Mouse (Mus musculus): ENCODE data around the gene Hspa1a. TPM values are rescaled to one million over a fixed set of nuclear protein-coding genes. Genes with fewer than 3 reads are reported as not detected.
"Not testable (repeated sequence)": the region's sequence is repeated elsewhere in the genome, so short reads cannot be mapped to it uniquely, and the experiment has no call there.

The Hspa1a gene
- polyA plus RNA-seq, 1 experiment from 2014 or later: 4.9 TPM

- H3K4me2 ChIP-seq (replicated peaks; ENCODE audit: low read depth, low read length): no peak overlapping the region
- H3K27ac ChIP-seq (ENCODE audit: low read length): no peak overlapping the region
- H3K27me3 ChIP-seq (ENCODE audit: control insufficient read depth, insufficient read depth, low read length): no peaks in the 10 kb centered on the region
- no peaks in the 10 kb centered on the region for H3K36me3 ChIP-seq (ENCODE audit: control insufficient read depth, insufficient read depth, low read length)
- 92% methylated on average over 4 of the region's 4 CpGs for WGBS
- no peaks in the 10 kb centered on the region for H3K9me3 ChIP-seq (ENCODE audit: control insufficient read depth, low read depth, low read length)
- peaks cover 10% of the 10 kb centered on the region; the same call in 1 of the 2 replicates for H3K4me1 ChIP-seq (ENCODE audit: control insufficient read depth, insufficient read depth, low read length)
- H3K9ac ChIP-seq (replicated peaks; ENCODE audit: low read depth, low read length): no peak overlapping the region
- H3K4me3 ChIP-seq (ENCODE audit: low read depth, low read length): no peak overlapping the region
- no peak for ATAC-seq (ENCODE audit: insufficient number of reproducible peaks, insufficient read depth, low FRiP score, low read depth)
Observed at GRCm38 (mm10) chr17:34979631-34980030, 7.7 kb upstream of the Hspa1a start.

- no peaks in the 10 kb centered on the region for H3K27me3 ChIP-seq (ENCODE audit: control insufficient read depth, insufficient read depth, low read length)
- no peak overlapping the region for H3K4me3 ChIP-seq (ENCODE audit: low read depth, low read length)
- H3K9me3 ChIP-seq (ENCODE audit: control insufficient read depth, low read depth, low read length): no peaks in the 10 kb centered on the region
- no peak overlapping the region for H3K4me2 ChIP-seq (replicated peaks; ENCODE audit: low read depth, low read length)
- H3K9ac ChIP-seq (replicated peaks; ENCODE audit: low read depth, low read length): no peak overlapping the region
- no peaks in the 10 kb centered on the region for H3K36me3 ChIP-seq (ENCODE audit: control insufficient read depth, insufficient read depth, low read length)
- WGBS: 84% methylated on average over 27 of the region's 27 CpGs
- no peak overlapping the region for H3K27ac ChIP-seq (ENCODE audit: low read length)
- H3K4me1 ChIP-seq (ENCODE audit: control insufficient read depth, insufficient read depth, low read length): peaks cover 10% of the 10 kb centered on the region; the same call in 1 of the 2 replicates
- ATAC-seq (ENCODE audit: insufficient number of reproducible peaks, insufficient read depth, low FRiP score, low read depth): no peak
Observed at GRCm38 (mm10) chr17:34978239-34978638, 6.3 kb upstream of the Hspa1a start.

GRCm38 (mm10) chr17:34977000-34977399, 5.0 kb upstream of the Hspa1a start:
- H3K4me1 ChIP-seq (ENCODE audit: control insufficient read depth, insufficient read depth, low read length): peaks cover 5% of the 10 kb centered on the region; the same call in 1 of the 2 replicates
- H3K9me3 ChIP-seq (ENCODE audit: control insufficient read depth, low read depth, low read length): no peaks in the 10 kb centered on the region
- no peak overlapping the region for H3K4me2 ChIP-seq (replicated peaks; ENCODE audit: low read depth, low read length)
- H3K4me3 ChIP-seq (ENCODE audit: low read depth, low read length): no peak overlapping the region
- H3K27me3 ChIP-seq (ENCODE audit: control insufficient read depth, insufficient read depth, low read length): no peaks in the 10 kb centered on the region
- no peak for ATAC-seq (ENCODE audit: insufficient number of reproducible peaks, insufficient read depth, low FRiP score, low read depth)
- WGBS: 92% methylated on average over 20 of the region's 20 CpGs
- no peak overlapping the region for H3K27ac ChIP-seq (ENCODE audit: low read length)
- no peaks in the 10 kb centered on the region for H3K36me3 ChIP-seq (ENCODE audit: control insufficient read depth, insufficient read depth, low read length)
- H3K9ac ChIP-seq (replicated peaks; ENCODE audit: low read depth, low read length): no peak overlapping the region

DNA sequence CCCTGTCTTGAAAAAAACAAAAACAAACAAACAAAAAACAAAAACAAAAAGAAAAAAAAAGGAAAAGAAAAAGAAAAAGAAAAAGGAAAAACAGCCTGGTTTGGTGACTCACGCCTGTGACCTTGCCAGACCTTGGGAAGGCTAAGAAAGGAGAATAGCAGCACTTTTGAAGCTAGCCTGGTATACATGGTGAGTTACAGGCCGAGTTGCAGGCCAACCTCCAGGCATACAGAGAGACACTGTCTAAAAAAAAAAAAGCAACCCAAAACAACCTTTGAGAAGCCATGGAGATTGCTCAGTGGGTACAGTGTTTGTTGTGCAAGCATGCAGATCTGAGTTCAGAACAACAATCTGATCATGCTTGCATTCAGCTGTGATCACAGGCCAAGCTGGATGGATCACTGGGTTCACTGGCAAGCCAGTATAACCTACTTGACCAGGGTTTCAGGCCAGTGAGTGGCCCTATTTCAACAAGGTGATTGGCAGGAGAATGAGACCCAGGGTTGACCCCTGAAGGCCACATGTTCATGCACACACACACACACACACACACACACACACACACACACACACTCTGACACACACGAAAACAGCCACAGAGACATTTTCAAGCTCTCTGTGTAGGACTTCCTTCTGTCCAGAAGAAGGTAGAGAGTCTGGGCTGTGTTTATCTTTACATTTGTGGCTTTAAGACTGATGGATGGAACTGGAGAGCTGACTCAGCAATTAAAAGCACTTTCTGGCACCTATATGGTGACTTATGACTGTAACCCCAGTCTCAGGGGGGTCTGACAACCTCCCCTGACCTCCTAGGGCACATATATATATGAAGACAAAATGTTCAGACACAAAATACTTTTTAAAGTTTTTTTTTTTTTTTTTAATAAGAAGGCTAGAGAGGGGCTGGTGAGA, 3.9 kb upstream of the Hspa1a start:
- WGBS: 74% methylated on average over 3 of the region's 3 CpGs

DNA sequence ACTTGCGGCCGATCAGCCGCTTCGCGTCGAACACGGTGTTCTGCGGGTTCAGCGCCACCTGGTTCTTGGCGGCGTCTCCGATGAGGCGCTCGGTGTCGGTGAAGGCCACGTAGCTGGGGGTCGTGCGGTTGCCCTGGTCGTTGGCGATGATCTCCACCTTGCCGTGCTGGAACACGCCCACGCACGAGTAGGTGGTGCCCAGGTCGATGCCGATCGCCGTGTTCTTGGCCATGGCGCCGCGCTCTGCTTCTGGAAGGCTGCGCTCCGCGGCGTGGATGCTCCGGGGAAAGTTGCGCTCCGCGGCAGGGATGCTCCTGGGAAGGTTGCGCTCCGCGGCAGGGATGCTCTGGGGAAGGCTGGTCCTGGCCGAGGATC, 275 bp downstream of the Hspa1a start:
- Histone ChIP-seq H3K27me3 (ENCODE audit: control insufficient read depth, insufficient read depth, low read length) (peaks cover 11% of the 10 kb centered on the region), H3K4me3 (ENCODE audit: low read depth, low read length) (peak overlapping the region; percentile 26; the same call in 1 of the 2 replicates), H3K4me2 (replicated peaks; ENCODE audit: low read depth, low read length) (peak overlapping the region; percentile 52)
- not testable (repeated sequence) for H3K9me3 ChIP-seq (ENCODE audit: control insufficient read depth, low read depth, low read length); ATAC-seq (ENCODE audit: insufficient number of reproducible peaks, insufficient read depth, low FRiP score, low read depth); H3K4me1 ChIP-seq (ENCODE audit: control insufficient read depth, insufficient read depth, low read length); H3K27ac ChIP-seq (ENCODE audit: low read length); H3K9ac ChIP-seq (replicated peaks; ENCODE audit: low read depth, low read length); H3K36me3 ChIP-seq (ENCODE audit: control insufficient read depth, insufficient read depth, low read length)
- WGBS: 1% methylated on average over 13 of the region's 43 CpGs

More for the DNA sequence above, 3.9 kb upstream of the Hspa1a start:
- H3K36me3 ChIP-seq (ENCODE audit: control insufficient read depth, insufficient read depth, low read length): no peaks in the 10 kb centered on the region
- no peak overlapping the region for H3K27ac ChIP-seq (ENCODE audit: low read length)
- H3K9me3 ChIP-seq (ENCODE audit: control insufficient read depth, low read depth, low read length): no peaks in the 10 kb centered on the region
- no peak overlapping the region for H3K9ac ChIP-seq (replicated peaks; ENCODE audit: low read depth, low read length)
- peaks cover 2% of the 10 kb centered on the region; the same call in 1 of the 2 replicates for H3K4me1 ChIP-seq (ENCODE audit: control insufficient read depth, insufficient read depth, low read length)
- H3K4me2 ChIP-seq (replicated peaks; ENCODE audit: low read depth, low read length): no peak overlapping the region
- H3K27me3 ChIP-seq (ENCODE audit: control insufficient read depth, insufficient read depth, low read length): no peaks in the 10 kb centered on the region
- H3K4me3 ChIP-seq (ENCODE audit: low read depth, low read length): no peak overlapping the region
- ATAC-seq (ENCODE audit: insufficient number of reproducible peaks, insufficient read depth, low FRiP score, low read depth): no peak

DNA sequence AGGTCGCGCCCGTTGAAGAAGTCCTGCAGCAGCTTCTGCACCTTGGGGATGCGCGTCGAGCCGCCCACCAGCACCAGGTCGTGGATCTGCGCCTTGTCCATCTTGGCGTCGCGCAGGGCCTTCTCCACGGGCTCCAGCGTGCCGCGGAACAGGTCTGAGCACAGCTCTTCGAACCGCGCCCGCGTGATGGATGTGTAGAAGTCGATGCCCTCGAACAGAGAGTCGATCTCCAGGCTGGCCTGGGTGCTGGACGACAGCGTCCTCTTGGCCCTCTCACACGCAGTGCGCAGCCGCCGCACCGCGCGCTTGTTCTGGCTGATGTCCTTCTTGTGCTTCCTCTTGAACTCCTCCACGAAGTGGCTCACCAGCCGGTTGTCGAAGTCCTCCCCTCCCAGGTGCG, 1.1 kb downstream of the Hspa1a start:
- not testable (repeated sequence) for H3K36me3 ChIP-seq (ENCODE audit: control insufficient read depth, insufficient read depth, low read length); H3K4me3 ChIP-seq (ENCODE audit: low read depth, low read length); H3K4me1 ChIP-seq (ENCODE audit: control insufficient read depth, insufficient read depth, low read length); H3K27ac ChIP-seq (ENCODE audit: low read length); ATAC-seq (ENCODE audit: insufficient number of reproducible peaks, insufficient read depth, low FRiP score, low read depth); H3K9ac ChIP-seq (replicated peaks; ENCODE audit: low read depth, low read length); H3K4me2 ChIP-seq (replicated peaks; ENCODE audit: low read depth, low read length); H3K9me3 ChIP-seq (ENCODE audit: control insufficient read depth, low read depth, low read length)
- peaks cover 11% of the 10 kb centered on the region for H3K27me3 ChIP-seq (ENCODE audit: control insufficient read depth, insufficient read depth, low read length)
- WGBS: 35% methylated on average over 6 of the region's 37 CpGs

DNA sequence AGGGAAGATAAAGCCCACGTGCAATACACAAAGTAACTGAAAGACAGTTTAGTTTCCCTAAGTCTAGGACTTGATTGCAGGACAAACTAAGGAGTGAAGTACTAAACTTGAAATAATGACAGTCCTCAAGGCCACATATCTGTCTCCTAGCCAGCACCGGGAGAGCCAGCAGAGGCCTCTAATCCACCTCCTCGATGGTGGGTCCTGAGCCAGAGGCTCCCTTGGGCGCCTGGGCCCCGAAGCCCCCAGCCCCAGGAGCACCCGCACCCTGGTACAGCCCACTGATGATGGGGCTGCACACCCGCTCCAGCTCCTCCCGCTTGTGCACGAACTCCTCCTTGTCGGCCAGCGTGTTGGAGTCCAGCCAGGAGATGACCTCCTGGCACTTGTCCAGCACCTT, 2.1 kb downstream of the Hspa1a start, which contains the start of gene Gm20481:
Gene Gm20481, plus strand, starts transcription at position 91 of the 400 bp plus-strand sequence.
- WGBS: 66% methylated on average over 5 of the region's 11 CpGs
- not testable (repeated sequence) for H3K4me3 ChIP-seq (ENCODE audit: low read depth, low read length); ATAC-seq (ENCODE audit: insufficient number of reproducible peaks, insufficient read depth, low FRiP score, low read depth); H3K4me2 ChIP-seq (replicated peaks; ENCODE audit: low read depth, low read length); H3K9ac ChIP-seq (replicated peaks; ENCODE audit: low read depth, low read length); H3K36me3 ChIP-seq (ENCODE audit: control insufficient read depth, insufficient read depth, low read length); H3K9me3 ChIP-seq (ENCODE audit: control insufficient read depth, low read depth, low read length); H3K27ac ChIP-seq (ENCODE audit: low read length); H3K4me1 ChIP-seq (ENCODE audit: control insufficient read depth, insufficient read depth, low read length)
- peaks cover 11% of the 10 kb centered on the region for H3K27me3 ChIP-seq (ENCODE audit: control insufficient read depth, insufficient read depth, low read length)

- Histone ChIP-seq H3K9me3 (ENCODE audit: control insufficient read depth, low read depth, low read length) (no peaks in the 10 kb centered on the region), H3K9ac (replicated peaks; ENCODE audit: low read depth, low read length) (no peak overlapping the region), H3K36me3 (ENCODE audit: control insufficient read depth, insufficient read depth, low read length) (no peaks in the 10 kb centered on the region), H3K27me3 (ENCODE audit: control insufficient read depth, insufficient read depth, low read length) (peaks cover 11% of the 10 kb centered on the region), H3K4me1 (ENCODE audit: control insufficient read depth, insufficient read depth, low read length) (peaks cover 8% of the 10 kb centered on the region; the same call in 1 of the 2 replicates), H3K4me2 (replicated peaks; ENCODE audit: low read depth, low read length) (no peak overlapping the region), H3K4me3 (ENCODE audit: low read depth, low read length) (no peak overlapping the region), H3K27ac (ENCODE audit: low read length) (no peak overlapping the region)
- no peak for ATAC-seq (ENCODE audit: insufficient number of reproducible peaks, insufficient read depth, low FRiP score, low read depth)
- WGBS: 60% methylated on average over 5 of the region's 5 CpGs
Observed at GRCm38 (mm10) chr17:34965627-34966026, 6.3 kb downstream of the Hspa1a start.

Data from stomach, embryonic 14.5 days (tissue).